Mouse (Mus musculus): ENCODE measurements around the gene Dtx2.
A peak's percentile ranks its signal among the peaks of the same experiment; 100 is the strongest.

Gene Dtx2

DNA sequence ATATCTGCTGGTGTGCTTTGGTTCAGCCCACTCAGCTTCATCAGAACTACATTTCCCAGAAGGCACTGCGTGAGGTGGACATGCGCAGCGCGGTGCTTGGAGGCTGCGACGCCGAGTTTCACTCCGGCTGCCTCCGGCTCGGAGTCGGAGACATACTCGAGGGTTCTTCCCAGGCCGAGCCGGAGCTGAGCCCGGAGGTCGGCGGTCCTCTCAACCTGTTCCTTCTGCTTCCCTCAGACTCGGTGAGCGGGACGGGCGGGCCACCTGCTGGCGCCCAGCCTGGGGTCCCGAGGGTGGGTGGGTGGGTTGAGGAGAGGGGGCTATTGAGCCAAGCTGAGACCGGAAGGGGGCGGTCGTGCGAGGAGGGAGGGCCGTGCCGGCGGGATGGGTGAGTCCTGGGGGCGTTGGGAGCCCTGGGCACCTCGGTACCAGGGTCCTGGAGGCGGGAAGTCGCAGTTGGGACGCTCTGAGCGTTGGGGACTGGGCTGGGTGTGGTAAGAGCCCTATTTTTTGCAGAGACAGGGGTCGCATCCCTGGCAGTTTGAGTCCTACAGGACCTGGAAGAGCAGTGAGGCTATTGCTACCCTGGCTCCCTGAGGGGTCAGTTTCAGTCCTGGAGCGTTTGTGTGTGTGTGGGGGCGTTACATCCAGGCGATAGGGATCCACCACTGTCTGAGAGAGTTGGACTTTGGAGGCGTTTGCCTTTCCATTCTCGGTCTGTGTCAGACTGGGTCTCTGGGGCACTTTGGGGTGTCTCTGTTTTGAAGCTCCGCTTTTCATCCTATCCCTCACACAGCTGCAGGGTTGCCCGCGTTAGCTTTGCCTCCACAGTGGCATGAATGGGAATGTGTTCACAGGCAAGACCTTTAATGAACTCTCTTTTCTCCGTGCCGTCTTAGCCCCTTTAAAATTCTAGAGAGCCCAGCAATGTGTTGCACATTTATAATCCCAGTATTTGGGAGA, at the start of gene Dtx2:
TSS of gene Dtx2 (plus strand) at position 76 of the 963 bp plus-strand sequence.
- peak; percentile 91 to 92 for DNase-seq (ENCODE audit: low spot score in 2 of 2)

GRCm38 (mm10) chr5:135945916-135946408, 48.6 kb upstream of the Dtx2 start:
- no peak for DNase-seq (ENCODE audit: low spot score in 2 of 2)

DNA sequence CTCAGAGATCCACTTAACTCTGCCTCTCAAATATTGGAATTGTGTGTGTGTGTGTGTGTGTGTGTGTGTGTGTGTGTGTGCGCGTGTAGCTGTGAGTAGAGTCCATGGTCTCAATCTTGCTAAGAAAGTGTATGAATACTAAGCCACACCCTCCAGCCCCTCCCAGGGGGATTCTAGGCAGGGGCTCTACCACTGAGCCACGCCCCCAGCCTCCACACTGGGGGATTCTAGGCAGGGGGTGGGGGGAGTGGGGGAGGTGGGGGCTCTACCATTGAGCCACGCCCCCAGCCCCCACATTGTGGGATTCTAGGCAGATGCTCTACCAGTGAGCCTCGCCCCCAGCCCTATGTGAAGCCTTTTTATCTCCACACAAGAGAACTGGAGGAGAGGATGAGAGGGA, 48.0 kb upstream of the Dtx2 start:
- no peak for DNase-seq (ENCODE audit: low spot score in 2 of 2)

DNA sequence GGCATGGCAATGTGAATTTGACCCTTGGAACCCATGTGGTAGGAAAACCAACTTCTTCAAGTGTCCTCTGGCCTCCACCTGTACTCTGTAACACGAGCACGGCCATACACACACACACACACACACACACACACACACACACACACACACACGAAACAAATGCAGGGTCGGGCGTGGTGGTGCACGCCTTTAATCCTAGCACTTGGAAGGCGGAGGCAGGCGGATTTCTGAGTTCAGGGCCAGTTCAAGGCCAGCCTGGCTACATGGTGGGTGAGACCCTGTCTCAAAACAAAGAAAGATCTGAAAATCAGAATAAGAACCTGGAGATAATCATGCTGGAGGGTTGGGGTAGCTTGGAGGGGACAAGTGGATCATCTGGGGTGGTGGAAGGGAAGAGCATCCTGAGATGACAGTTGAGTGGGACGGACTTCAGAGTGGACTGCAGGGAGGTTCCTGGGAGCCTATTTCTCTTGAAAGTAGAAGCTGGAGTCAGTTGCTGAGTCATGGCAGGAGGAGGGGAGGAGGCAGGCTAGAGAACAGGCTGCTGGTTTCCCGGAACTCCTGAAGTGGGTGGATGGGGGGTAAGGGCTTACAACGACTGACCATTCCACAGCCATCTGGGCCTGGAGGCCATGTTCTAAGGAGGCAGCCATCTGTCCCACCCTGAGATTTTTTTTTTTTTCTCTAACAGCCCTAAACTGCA, 43.7 kb upstream of the Dtx2 start:
- DNase-seq (ENCODE audit: low spot score in 2 of 2): no peak

GRCm38 (mm10) chr5:135951660-135952059, 42.9 kb upstream of the Dtx2 start:
- no peak for DNase-seq (ENCODE audit: low spot score in 2 of 2)

DNA sequence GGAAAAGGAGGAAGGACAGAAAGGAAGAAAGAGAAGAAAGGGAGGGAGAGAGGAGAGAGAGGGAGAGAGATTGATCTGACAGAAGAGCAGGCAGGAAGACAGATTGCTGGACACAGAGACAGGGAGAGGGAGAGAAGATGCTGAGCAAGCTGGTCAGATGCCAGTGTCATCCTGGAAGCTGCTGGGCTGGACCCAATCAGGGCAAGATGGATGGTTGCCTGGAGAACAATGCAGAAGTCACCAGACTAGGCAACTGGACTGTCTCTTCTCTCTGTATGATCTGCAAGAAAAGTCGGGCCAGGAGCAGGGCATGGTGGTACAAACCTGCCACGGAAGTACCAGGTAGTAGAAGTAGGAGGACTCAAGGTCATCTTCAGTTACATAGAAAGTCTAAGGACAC, 41.8 kb upstream of the Dtx2 start:
- DNase-seq (ENCODE audit: low spot score in 2 of 2): no peak

DNA sequence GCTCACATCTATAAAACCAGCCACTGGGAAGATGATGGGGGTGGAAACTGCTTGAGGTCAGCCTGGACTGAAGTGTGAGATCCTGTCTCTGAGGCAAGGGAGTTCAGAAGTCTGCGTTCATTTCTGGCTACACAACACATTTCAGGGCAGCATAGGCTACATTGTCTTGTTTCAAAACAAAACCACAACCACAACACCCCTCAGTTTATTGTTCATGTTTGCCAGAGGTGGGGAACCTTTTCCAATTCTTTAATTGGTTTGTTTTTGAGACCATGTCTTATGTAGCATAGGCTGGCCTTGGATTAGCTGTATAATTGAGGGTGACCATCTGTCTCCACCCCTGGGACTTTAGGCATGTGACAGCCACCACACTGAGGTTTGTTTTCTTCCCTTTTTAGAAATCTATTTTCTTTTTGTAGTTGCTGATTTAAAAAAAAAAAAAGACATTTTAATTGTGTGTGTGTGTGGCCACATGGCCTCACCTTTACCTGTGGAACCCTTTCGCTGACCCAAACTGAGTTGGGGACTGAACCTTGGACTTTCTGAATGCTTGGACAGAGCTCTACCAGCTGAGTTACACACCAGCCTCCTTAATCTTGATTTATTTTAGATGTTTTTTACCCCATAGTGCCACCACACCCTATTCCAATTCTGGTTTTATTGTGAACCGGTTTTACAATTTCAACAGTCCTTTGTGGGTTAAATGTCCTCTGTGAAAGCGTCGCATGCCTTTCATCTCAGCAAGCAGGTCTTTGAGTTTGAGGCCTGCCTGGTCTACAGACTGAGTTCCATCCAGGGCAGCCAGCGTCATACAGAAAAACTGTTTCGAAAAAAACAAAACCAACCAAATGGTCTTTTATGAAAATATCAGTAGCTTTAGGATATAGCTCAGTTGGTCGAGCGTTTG, 38.0 kb upstream of the Dtx2 start:
- DNase-seq (ENCODE audit: low spot score in 2 of 2): no peak

DNA sequence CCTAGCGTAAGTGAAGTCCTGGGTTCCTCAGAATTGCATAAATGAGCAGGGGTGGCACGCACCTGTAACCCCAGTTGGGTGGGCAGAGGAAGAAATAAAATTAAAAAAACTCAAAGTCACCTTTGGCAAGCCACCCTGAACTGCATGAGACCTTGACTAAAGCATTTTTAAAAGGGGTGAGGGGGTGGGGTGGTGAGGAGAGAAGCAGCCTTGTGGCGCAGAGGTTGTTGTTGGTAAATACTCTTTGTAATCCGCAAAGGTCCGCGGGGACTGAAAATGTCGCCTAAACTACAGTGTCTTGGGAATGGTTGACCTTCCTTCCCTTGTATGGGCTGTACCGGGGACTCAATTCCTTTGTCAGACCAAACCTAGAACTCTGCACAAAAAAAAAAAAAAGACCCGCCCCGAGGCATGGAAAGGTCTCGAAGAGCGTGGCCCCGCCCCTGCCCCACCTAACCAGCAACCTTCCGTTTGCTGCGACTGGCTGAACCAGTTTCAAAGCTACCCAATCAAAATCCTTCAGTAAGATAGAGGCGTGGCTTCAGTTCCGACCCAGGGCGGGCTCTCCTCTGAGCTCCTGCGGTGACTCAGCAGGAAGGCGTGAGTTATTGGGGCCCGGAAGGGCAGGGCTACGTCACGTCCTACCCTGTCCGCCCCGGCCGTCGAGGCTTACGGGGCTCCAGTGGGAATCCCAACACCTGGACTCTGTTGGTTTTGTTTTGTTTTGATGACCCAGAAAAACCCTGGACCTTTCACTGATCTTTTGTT, 37.2 kb upstream of the Dtx2 start:
- DNase-seq (ENCODE audit: low spot score in 2 of 2): peak; percentile 91

DNA sequence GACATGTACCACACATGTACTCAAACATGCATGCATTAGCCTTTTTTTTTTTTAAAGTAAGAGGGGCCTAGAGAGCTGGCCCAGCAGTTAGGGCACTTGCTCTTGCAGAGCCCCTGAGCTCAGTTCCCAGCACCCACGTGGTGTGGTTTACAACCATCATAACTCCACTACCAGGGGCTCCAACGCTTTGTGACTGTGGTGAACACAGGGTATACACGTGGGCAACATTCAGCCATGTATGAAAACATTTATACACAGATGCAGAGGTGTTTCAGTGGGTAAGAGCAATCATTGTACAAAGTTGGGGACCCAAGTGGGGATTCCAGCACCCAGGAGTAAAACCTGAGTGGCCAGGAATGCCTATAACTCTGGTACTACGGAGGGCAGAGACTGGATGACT, 36.2 kb upstream of the Dtx2 start:
- DNase-seq (ENCODE audit: low spot score in 2 of 2): no peak

DNA sequence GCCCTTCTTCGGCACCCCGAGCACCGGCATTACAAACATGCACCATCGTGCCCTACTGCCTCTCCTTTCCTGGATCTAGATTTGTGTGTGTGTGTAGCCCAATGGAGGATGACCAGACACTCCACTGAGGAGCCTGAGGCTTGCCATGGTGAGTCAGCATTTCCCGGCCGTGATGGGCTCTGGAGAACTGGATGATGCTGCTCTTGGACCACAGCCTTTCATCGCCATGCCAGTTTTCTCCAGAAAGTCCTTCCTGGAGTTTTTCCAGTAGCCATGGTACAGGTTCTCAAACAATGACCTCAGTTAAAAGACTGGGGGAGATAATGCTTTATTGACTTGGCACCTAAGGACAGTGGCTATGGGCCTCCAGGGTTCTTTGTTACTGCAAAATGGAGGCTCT, 34.7 kb upstream of the Dtx2 start:
- no peak for DNase-seq (ENCODE audit: low spot score in 2 of 2)

GRCm38 (mm10) chr5:135960909-135961635, 33.5 kb upstream of the Dtx2 start:
- no peak for DNase-seq (ENCODE audit: low spot score in 2 of 2)

- no peak for DNase-seq (ENCODE audit: low spot score in 2 of 2)
These were observed 32.5 kb upstream of the Dtx2 start for GRCm38 (mm10) chr5:135962125-135962491.

DNA sequence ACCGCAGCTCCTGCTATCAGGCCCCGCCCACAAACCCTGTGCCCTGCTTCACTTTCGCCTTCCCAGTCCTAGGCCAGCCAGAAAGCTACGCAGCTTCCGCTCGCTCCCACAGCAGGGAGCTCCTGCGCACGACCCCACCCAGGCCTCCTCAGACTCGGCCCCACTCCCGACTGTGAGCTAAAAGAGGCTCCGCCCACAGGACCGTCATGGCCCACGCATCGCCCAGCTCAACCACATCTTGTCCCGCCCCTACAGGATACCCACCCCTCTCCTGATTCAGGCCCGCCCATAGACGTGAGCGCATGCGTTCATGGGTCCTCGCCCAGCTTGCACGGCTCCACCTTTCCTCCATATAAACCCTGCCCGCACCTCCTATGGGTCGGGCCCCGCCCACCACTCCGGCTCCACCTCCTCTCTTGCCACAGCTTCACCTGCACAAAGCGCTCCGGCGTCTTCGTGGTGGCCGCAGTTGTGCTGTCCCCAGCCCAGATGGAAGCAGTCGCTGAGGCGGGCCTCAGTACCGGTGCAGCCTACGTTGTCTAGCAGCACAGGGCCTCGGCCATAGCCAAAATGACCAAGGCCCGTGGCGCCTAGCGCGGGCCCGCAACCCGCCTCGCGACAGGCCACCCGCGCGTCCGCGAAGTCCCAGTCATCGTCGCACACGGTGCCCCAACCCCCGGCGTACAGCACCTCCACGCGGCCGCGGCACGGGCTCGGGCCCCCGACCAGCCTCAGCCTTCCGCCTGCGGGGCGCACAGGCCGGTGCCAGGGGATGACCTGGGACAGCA, 31.9 kb upstream of the Dtx2 start:
- DNase-seq (ENCODE audit: low spot score in 2 of 2): peak; percentile 95 to 97

DNA sequence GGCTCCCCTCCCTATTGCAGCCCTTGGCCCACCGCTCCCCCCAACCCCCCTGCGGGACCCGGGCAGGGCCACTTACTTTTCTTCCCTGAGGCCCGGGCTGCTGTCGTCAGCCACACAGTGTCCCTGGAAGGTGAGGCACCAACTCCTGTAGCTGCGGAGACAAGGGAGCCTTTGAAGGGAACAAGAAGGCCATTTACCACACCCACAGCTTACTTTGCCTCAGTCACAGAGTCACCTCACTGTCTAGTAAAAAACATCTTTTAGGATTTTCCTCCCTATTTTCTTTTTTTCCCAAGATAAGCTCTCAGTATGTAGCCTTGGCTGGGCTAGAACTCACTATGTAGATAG, 31.3 kb upstream of the Dtx2 start:
- no peak for DNase-seq (ENCODE audit: low spot score in 2 of 2)

- no peak for DNase-seq (ENCODE audit: low spot score in 2 of 2)
These were observed 29.1 kb upstream of the Dtx2 start for GRCm38 (mm10) chr5:135965501-135965930.

- DNase-seq (ENCODE audit: low spot score in 2 of 2): no peak
These were observed 27.7 kb upstream of the Dtx2 start for GRCm38 (mm10) chr5:135966866-135967265.

DNA sequence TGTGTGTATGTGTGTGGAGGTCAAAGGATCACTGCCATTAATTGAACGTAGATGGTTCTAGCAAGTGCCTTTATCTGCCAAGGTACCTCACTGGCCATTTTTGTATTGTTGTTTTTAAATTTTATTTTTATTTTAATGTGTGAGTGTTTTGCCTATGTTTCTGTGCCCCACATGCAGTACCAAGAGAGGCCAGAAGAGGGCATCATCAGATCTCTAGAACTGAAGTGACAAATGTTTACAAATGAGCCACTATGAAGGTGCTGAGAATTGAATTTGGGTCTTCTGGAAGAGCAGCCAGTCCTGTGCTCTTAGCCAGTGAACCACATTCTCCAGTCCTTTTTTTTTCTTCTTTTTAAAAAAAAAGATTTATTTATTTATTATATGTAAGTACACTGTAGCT, 25.8 kb upstream of the Dtx2 start:
- DNase-seq (ENCODE audit: low spot score in 2 of 2): peak in 1 of 2 experiments; percentile 38

- DNase-seq (ENCODE audit: low spot score in 2 of 2): no peak
These were observed 24.4 kb upstream of the Dtx2 start for GRCm38 (mm10) chr5:135970247-135970646.

DNA sequence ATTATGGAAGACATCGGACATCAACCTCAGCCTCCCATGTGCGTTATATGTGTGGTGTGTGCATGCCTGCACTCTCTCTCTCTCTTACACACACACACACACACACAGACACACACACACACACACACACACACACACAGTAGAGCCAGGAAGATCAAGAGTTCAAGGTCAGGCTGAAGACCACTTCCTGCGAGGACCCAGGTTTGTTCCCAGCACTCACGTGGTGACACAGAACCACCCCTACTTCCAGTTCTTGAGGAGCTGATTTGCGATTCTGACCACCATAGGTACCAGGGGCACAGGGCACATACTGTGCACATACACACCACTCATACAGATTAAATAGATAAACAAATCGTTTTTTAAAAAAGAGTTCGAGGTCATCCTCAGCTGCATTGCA, 22.7 kb upstream of the Dtx2 start:
- no peak for DNase-seq (ENCODE audit: low spot score in 2 of 2)

- DNase-seq (ENCODE audit: low spot score in 2 of 2): no peak
These were observed 20.2 kb upstream of the Dtx2 start, which contains the start of gene Ssc4d for GRCm38 (mm10) chr5:135974365-135974764. Ssc4d (minus strand) TSS chr5:135974531.

Data from right cerebral cortex, adult 2 months (tissue).